Mouse (Mus musculus): ENCODE results near the gene Foxp2. TPM values are rescaled to one million over a fixed set of nuclear protein-coding genes. Genes with fewer than 3 reads are reported as not detected.

Foxp2 gene
- 1 to 10 TPM; 7.4 to 9.4 TPM for total RNA-seq (2021)
- long read RNA-seq, experiment 1, partial matches to known transcripts, result 0 of 2 reads
- long read RNA-seq, experiment 1, other reads (novel, unspliced or antisense), result 2 of 2 reads
- long read RNA-seq, experiment 2, partial matches to known transcripts, result 1 of 2 reads
- long read RNA-seq, experiment 2, other reads (novel, unspliced or antisense), result 1 of 2 reads

DNA sequence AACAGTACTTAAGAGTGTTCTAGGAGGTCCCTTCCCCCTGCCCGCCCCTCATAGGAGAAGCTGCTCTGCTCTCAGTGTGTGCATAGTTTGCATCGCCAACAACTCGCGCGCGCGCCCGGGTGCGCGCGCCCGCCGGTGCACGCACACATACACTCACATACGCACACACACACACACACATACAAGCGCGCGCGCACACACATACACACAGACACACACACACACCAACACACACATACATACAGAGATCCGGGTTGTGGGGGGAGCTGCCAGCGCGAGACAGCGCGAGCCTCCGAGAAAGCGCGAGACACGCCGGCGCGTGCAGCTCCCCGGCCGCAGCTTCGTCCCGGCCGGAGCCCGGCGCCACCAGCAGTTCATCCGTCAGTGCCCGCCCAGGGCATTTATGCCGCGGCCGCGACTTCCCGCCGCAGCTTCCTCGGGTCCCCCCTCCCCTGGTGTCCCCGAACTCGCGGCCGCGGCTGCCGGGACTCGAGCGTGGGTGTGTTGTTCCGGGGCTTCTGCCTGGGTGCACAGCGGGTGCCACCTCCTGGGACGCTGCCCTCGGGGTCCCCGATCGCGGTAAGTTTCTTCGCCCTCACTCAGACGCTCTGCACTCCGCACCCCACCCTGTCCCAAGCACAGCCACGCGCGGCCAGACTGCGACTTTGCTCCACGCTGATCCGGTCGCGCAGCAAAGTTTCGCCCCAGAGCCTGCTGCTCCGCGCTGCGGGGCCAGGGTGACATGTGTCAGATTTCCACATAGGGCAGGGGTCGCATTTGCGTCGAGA is at the start of gene Foxp2:
Gene Foxp2 (plus strand): TSS at position 167 of the 788 bp plus-strand sequence.
- DNase-seq (ENCODE audit: low spot score in 2 of 2), result peak in 1 of 2 experiments; percentile 13

GRCm38 (mm10) chr6:14885199-14885598 is 15.9 kb upstream of the Foxp2 start:
- no peak for DNase-seq (ENCODE audit: low spot score in 2 of 2)

DNA sequence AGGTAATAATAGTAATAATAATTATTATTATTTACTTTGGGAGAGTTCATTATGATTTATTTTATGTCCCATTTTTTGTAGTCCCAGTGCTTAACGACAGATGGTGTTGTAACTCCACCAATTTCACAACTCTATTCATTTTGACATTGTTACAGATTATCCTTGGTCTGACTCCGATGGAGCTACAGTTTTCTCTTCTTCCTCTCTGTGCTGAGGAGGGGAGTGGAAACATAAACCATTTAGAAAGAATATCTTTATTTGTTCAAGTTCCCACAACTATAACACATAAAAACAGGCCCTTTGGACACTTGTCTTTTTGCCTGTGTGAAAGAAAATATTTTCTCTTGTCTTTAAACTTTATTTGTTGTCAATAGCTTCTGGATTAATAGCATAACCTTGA is 4.1 kb upstream of the Foxp2 start:
- DNase-seq (ENCODE audit: low spot score in 2 of 2), result no peak

DNA sequence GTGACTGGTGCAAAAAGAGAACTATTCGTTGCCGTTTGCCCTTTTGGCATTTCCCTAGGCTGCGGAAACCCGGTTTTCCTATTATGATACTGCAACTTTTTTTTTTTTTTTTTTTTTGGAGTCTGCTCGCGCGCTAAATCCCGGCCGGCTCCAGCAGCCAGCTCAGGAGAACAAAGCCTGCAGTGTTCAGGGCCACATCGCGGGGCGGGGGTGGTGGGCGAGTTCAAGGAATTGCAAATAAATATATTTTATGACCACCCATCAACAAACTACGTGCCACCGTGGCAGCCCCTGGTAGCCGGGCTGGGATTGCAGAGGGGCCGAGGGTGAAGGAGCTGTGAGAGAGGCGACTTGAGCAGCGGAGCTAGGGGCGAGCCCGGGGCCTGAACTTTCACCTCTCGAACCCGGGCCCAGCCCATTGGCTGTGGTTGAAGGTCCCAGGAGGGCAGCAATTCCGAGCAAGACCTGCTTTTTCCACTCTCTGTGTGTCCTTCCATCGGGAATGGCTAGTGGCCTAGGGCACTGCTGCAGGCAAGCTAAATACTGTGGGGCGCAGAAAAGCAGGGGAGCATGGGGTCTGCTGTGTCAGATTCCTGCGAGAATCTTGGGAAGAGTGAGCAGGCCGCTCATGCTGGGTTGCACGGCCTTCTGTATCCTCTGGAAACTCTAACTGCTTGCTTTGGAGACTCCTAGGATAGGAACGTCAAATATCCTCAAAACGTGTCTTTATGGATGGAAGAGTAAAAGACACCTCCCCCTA is 2.9 kb upstream of the Foxp2 start:
- DNase-seq (ENCODE audit: low spot score in 2 of 2), result no peak

GRCm38 (mm10) chr6:14899021-14899610 is 2.0 kb upstream of the Foxp2 start:
- DNase-seq (ENCODE audit: low spot score in 2 of 2), result no peak

- no peak for DNase-seq (ENCODE audit: low spot score in 2 of 2)
Measured at GRCm38 (mm10) chr6:14899936-14900578, 1.1 kb upstream of the Foxp2 start.

DNA sequence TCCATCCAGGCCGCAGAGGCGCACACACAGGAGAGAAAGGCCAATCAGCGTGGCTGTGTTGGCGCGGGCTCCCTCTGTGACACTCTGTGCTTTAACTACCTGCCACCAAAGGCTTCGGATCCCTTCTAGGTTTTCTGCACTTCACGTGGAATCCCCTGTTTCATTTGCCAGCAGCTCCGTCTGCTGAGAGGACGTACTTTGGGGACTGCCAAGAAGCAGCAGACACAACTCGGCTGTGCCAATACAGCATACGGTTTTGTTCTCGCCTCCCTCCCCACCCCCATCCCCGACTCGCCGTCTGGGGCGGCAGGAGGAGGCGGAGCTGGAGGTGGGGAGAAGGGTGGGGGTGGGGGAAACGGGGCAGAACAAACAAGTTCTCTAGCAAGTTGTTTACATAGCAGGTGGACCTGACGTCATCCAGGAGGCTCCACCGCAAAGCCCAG is 549 bp upstream of the Foxp2 start:
- no peak for DNase-seq (ENCODE audit: low spot score in 2 of 2)

GRCm38 (mm10) chr6:14901971-14902670 is 972 bp downstream of the Foxp2 start:
- DNase-seq (ENCODE audit: low spot score in 2 of 2), result no peak

DNA sequence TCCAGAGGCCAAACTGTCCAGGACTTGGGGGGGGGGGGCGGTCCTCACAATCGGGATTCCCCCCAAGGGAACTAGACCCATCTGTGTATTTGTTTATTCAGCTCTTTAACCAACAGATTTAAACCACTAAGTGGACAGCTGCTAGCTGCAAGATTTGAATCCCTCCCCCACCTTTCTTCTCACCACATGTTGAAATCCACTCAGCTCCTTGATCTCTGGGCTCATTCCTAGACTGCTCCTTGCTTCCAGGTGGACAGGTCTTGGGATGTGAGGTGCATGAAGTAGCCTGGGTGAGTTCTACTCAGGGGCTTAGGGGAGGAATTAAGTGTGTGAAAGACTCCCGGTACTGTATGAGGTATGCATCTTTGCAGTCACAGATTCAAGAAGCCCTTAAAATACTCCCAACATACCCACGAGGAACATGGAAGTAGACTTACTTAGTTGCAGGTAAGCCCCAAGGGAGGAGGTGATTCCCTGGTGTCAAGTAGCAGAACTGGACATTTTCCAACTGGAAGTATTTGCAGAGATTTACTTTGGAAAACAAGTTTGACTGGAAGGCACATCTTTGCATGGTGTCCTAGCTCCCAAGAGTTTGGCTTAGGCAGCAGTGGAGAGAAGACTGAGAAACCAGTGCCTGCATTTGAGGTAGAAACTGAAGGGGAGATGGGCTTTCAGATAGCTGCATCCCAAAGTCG is 2.3 kb downstream of the Foxp2 start:
- no peak for DNase-seq (ENCODE audit: low spot score in 2 of 2)

GRCm38 (mm10) chr6:14915066-14915465 is 13.9 kb downstream of the Foxp2 start:
- DNase-seq (ENCODE audit: low spot score in 2 of 2), result no peak

GRCm38 (mm10) chr6:14922704-14923103 is 21.6 kb downstream of the Foxp2 start:
- DNase-seq (ENCODE audit: low spot score in 2 of 2), result no peak

- DNase-seq (ENCODE audit: low spot score in 2 of 2), result no peak
Measured at GRCm38 (mm10) chr6:14924976-14925489, 23.9 kb downstream of the Foxp2 start.

DNA sequence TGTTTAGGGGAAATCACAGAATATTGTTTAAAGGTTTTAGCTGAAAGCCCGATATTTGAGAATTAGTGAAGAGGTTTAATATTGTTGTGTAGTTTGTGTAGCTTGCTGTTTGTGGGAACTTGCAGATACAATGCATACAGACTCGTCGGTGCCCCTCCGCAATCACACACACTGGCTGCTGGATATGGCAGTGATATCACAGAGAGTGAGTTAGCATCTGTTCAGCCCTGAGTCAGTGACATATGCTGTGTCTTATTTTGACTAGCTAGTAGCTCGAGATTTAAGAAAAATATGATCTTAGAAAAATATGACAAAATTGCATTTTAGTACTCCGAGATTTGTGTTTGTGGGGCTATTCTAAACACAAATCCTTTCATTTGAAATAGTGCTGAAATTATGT is 49.9 kb downstream of the Foxp2 start:
- DNase-seq (ENCODE audit: low spot score in 2 of 2), result no peak

DNA sequence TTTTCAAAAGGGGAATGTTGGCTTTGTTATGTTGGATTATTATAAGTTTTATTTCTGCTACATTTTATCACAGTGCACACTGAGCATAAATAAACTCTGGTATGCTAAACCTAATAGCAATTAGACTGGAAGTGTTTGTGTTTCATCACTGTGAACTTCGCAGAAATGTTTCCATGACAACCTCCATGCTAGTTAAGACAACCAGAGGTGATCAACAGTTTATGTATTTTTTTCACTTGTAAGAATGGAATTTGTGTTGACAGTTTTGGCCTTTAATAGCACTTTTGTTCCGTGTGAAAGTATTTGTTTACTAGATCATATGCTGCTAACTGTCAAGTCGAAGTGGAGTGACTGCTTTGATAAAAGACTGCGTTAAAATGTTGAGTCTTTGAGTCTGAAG is 51.6 kb downstream of the Foxp2 start:
- no peak for DNase-seq (ENCODE audit: low spot score in 2 of 2)

DNA sequence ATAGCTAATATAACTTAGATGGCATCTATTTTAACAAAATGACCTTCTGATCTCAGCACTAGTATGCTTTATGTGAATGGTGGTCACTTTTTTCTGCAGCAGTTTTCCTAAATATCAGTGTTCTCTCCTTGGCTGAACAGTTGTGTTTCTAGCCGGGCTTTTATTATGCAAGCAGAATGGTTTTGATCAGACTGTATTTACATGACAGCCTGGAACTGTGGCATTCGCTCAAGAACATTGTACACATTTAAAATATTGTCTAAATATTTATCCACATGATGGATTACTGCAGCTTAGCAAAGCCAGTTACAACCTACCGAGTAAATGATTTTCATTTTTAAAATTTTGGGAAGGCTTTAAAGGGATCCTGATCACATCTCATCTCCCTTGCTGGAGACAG is 75.9 kb downstream of the Foxp2 start:
- DNase-seq (ENCODE audit: low spot score in 2 of 2), result no peak

GRCm38 (mm10) chr6:14978201-14978600 is 77.1 kb downstream of the Foxp2 start:
- no peak for DNase-seq (ENCODE audit: low spot score in 2 of 2)

DNA sequence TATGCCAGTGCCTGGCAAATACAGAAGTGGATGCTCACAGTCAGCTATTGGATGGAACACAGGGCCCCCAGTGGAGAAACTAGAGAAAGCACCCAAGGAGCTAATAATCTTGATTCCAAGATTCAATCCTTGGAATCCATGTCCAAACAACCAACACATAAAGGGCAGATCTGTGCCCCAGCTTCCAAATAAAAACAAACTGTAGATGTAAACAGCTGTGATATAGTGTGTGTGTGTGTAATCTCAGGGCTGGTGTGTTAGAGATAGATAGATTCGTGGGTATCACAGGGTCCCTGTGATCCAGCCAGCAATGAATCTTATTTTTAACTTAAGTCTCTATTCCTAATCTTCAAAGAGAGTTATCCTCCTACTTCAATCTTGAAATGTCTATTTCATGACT is 107.0 kb downstream of the Foxp2 start:
- DNase-seq (ENCODE audit: low spot score in 2 of 2), result no peak

DNA sequence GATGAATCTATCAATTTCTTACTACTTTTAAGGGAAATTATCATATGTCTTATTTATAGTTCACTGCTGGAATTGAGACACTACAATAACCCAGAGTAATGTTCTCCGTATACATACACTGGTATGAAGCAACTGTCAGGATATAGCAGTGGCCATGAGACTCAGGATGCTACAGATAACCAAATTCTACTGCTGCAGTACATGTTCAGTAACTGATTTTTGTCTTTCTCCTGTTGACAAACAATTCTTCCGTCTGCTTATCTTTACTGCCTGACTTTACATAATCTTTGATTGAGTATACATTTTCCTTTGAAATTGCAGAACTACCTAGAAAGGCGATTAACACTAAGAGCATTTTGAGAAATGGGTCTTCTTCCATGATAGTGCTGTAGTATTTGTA is 127.3 kb downstream of the Foxp2 start:
- no peak for DNase-seq (ENCODE audit: low spot score in 2 of 2)

DNA sequence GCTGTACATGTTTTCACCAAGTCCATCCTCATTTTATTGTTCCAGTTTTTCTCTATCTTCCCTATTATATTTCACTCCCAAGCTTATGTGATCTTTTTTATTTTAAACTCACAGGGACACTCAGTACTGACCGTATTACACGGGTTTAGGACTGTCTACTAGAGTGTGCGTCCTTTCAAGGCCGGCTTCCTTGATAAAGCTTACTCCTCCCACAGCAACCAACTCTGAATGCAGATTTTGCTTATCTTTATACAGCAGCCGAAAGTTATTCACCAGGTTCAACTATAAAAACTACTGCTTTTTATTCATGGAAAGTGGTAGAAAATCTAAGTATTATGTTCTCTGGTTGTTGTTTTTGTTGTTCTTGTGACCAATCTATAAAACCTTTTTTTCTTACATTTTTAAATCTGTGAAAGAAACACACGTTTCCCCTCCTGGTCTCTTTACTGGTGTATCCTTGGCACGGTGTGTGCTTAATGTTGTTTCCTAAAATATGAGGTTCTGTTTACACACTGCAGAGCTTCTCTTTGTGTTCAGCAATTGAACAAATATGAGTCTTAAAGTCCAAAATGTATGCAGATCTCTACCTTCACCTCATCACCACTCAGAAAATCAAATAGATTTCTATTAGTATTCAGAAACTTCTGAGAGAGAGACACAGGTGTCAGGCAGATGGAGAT is 128.4 kb downstream of the Foxp2 start:
- no peak for DNase-seq (ENCODE audit: low spot score in 2 of 2)
